Mouse (Mus musculus) myocyte (in vitro differentiated cells): Measurements from ENCODE around the gene Nmnat1. TPM values are rescaled to one million over a fixed set of nuclear protein-coding genes. Genes with fewer than 3 reads are reported as not detected.

Source experiments
- H3K27me3 ChIP-seq: one replicate; pipeline ENCODE4 v1.6.1; 2011; ENCODE audit not compliant: control insufficient read depth, insufficient read depth, insufficient read length
- H3K36me3 ChIP-seq: one replicate; pipeline ENCODE4 v1.6.1; 2011; ENCODE audit not compliant: control insufficient read depth, insufficient read depth
- H3K4me2 ChIP-seq: one replicate; pipeline ENCODE4 v1.6.1; 2011; ENCODE audit warnings: low read depth, control low read depth
- H3K4me3 ChIP-seq: one replicate; pipeline ENCODE4 v1.5.1; 2011; ENCODE audit warnings: mild to moderate bottlenecking, control low read depth, moderate library complexity
- H3K79me2 ChIP-seq: one replicate; pipeline ENCODE4 v1.6.1; 2011; ENCODE audit not compliant: control insufficient read depth, insufficient read depth
- H3ac ChIP-seq: one replicate; pipeline ENCODE4 v1.6.1; 2011; ENCODE audit not compliant: control insufficient read depth, insufficient read length
- CEBPB ChIP-seq: IDR thresholded peaks from 2 replicates; pipeline ENCODE4 v1.6.1; 2011; ENCODE audit warnings: mild to moderate bottlenecking, moderate library complexity; ENCODE audit not compliant: poor library complexity, insufficient read depth, severe bottlenecking
- E2F4 ChIP-seq: IDR thresholded peaks from one replicate; pipeline ENCODE4 v1.6.1; 2011; ENCODE audit warnings: mild to moderate bottlenecking, control low read depth, moderate library complexity; ENCODE audit not compliant: insufficient read depth
- MAX ChIP-seq: IDR thresholded peaks from one replicate; pipeline ENCODE4 v1.6.1; 2011; ENCODE audit warnings: low read depth, mild to moderate bottlenecking, control low read depth
- MYOD1 ChIP-seq, 3 experiments: IDR thresholded peaks; one replicate each; pipeline ENCODE4 v1.6.1; 2011; ENCODE audit warnings: control low read depth in 2 of 3, low read depth in 2 of 3, mild to moderate bottlenecking in 2 of 3, moderate library complexity in 1 of 3; ENCODE audit not compliant: insufficient read length in 2 of 3, control insufficient read depth in 1 of 3
- MYOG ChIP-seq, 3 experiments: IDR thresholded peaks; one replicate each; pipeline ENCODE4 v1.6.1; 2011; ENCODE audit warnings: control low read depth in 2 of 3, low read depth in 2 of 3, mild to moderate bottlenecking in 2 of 3; ENCODE audit not compliant: insufficient read length in 2 of 3, control insufficient read depth in 1 of 3, insufficient read depth in 1 of 3
- POLR2A ChIP-seq: IDR thresholded peaks from one replicate; pipeline ENCODE4 v1.6.1; 2011; ENCODE audit warnings: low read depth, mild to moderate bottlenecking, control low read depth, moderate library complexity; ENCODE audit not compliant: insufficient read length
- POLR2AphosphoS2 ChIP-seq: IDR thresholded peaks from one replicate; pipeline ENCODE4 v1.6.1; 2011; ENCODE audit warnings: low read depth, control low read depth; ENCODE audit not compliant: insufficient read length
- REST ChIP-seq: IDR thresholded peaks from one replicate; pipeline ENCODE4 v1.6.1; 2011; ENCODE audit warnings: mild to moderate bottlenecking, control low read depth, moderate library complexity; ENCODE audit not compliant: insufficient read depth, insufficient read length
- SRF ChIP-seq: IDR thresholded peaks from one replicate; pipeline ENCODE4 v1.6.1; 2011; ENCODE audit warnings: low read depth; ENCODE audit not compliant: control insufficient read depth, insufficient read length
- TCF12 ChIP-seq: IDR thresholded peaks from one replicate; pipeline ENCODE4 v1.6.1; 2011; ENCODE audit warnings: mild to moderate bottlenecking, control low read depth; ENCODE audit not compliant: poor library complexity, insufficient read depth, severe bottlenecking
- TCF3 ChIP-seq: IDR thresholded peaks from one replicate; pipeline ENCODE4 v1.6.1; 2011; ENCODE audit warnings: low read depth, control low read depth; ENCODE audit not compliant: insufficient read length
- USF1 ChIP-seq: IDR thresholded peaks from one replicate; pipeline ENCODE4 v1.6.1; 2011; ENCODE audit warnings: low read depth, mild to moderate bottlenecking, control low read depth, moderate library complexity
- polyA plus RNA-seq: library from polyadenylated mRNA; unstranded; fragments of >200 nt; fragmentation: generic; extraction: Trizol; gene quantifications from one replicate; pipeline ENCODE4 v1.2.1, GENCODE M21; 2012; ENCODE audit warnings: missing spikeins

The Nmnat1 gene
- polyA plus RNA-seq, 1 experiment = 9.3 TPM

DNA sequence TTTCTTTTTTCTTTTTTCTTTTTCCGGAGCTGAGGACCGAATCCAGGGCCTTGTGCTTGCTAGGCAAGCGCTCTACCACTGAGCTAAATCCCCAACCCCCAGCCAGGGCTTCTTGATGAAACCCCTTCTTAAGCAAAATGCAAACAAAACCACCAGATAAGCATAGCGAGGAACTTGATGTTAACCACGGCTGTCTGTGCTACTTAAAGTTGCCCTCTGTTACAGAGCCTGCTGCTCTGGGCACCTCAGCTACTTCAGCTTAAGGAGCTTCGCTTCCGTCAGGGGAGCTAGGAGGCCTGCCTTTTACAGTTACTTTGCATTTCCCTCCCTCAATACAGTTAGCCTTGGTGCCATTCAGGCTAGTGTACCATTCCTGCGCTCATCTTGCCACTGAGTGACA is 13.9 kb upstream of the Nmnat1 start:
- Histone ChIP-seq H3K36me3 (peaks cover 26% of the 10 kb centered on the region), H3ac (no peak overlapping the region), H3K4me3 (no peak overlapping the region), H3K4me2 (no peak overlapping the region), H3K79me2 (no peaks in the 10 kb centered on the region), H3K27me3 (no peaks in the 10 kb centered on the region)
- no peak for TF ChIP-seq TCF3

DNA sequence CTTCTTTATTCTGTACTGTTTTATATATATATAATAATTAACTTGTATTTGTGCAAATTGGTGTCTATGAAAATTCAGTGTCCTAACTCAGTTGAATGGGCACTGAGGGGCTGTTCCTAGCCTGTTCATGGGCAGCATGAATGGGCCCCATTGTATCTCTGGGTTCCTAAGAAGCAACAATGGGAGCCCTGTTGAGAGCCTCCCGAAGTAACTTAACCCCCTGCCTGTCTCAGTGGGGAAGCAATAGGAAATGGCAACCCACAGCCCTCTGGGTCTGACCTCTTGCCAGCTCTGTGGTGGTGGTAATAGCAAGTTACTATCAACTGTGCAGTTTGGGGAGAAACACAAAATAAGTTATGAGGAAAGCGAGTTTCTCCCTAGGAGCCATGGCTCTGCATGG is 11.6 kb upstream of the Nmnat1 start:
- no peak overlapping the region for H3K4me3 ChIP-seq
- no peaks in the 10 kb centered on the region for H3K27me3 ChIP-seq
- TF ChIP-seq USF1 (no peak), MAX (no peak), POLR2A (no peak), MYOD1 (IDR thresholded peaks at IDR 0.05; ENCODE audit: control insufficient read depth in 1 of 3, insufficient read length in 2 of 3, low read depth in 2 of 3) (no peak), REST (no peak), MYOG (IDR thresholded peaks at IDR 0.05; ENCODE audit: control insufficient read depth in 1 of 3, insufficient read depth in 1 of 3, insufficient read length in 2 of 3, low read depth in 2 of 3) (no peak), E2F4 (no peak), SRF (no peak), POLR2AphosphoS2 (no peak), CEBPB (no peak), TCF12 (no peak), TCF3 (no peak)
- H3K79me2 ChIP-seq = no peaks in the 10 kb centered on the region
- no peak overlapping the region for H3K4me2 ChIP-seq
- peaks cover 34% of the 10 kb centered on the region for H3K36me3 ChIP-seq
- no peak overlapping the region for H3ac ChIP-seq

DNA sequence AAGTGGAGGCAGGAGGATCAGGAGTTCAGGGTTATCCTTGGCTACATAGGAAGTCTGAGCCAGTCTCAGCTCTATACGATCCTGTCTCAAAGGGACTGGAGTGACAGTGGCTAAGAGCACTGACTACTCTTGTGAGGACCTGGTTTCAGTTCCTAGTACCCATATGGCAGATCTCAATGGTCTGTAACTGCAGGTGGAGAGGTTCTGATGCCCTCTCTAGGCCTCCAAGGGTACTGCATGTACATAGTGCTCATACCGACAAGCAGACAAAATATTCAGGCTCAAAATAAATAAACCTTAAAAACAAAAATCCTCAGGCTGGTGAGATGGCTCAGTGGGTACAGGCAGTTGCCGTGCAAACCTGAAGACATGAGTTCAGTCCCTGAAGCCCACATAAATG is 6.1 kb upstream of the Nmnat1 start:
- TF ChIP-seq TCF12 (no peak), E2F4 (no peak), SRF (no peak)
- H3K36me3 ChIP-seq = peaks cover 45% of the 10 kb centered on the region

DNA sequence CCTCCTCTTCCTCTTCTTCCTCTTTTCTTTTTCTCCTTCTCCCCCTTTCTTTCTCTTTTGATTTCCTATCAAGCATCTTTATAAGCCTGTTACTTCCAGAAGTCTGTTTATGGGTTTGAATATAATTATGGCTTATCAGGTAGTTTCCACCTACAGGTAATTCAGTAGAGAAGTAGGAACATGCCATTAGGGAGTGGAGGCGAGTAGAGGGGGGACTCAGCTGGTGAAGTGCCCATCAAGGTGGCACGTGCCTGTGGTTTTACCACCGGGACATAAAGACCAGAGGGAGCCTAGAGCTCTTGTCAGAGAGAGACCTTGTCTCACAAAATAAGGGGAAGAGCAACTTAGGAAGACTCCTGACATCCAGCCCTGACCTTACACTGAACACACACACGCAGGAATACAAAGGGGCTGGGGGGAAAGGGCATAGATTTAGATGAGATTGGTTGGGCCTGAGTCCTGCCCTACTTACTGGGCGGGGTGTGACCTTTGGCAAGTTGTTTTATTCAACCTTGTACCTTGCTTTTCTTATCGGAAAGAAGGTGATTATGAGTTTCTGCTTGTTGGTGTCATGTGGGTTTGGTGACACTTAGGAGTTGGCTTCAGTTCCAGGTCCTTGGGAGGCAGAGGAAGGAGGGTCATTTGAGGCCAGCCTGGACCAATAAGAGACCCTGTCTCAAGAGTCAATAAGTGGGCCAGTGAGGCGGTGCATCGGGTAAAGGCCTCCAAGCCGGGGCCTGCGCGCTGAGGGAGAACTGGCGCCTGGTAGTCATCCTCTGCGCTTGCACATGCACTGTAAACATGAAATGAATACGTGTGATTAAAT is 4.6 kb upstream of the Nmnat1 start:
- peaks cover 17% of the 10 kb centered on the region for H3K79me2 ChIP-seq
- no peak overlapping the region for H3ac ChIP-seq
- H3K27me3 ChIP-seq = no peaks in the 10 kb centered on the region
- no peak overlapping the region for H3K4me3 ChIP-seq
- TF ChIP-seq POLR2A = no peak
- TF ChIP-seq MAX = no peak
- H3K4me2 ChIP-seq = no peak overlapping the region
- H3K36me3 ChIP-seq = peaks cover 34% of the 10 kb centered on the region

More for the DNA sequence above, 6.1 kb upstream of the Nmnat1 start:
- Histone ChIP-seq H3K79me2 (peaks cover 7% of the 10 kb centered on the region), H3K4me2 (no peak overlapping the region), H3K27me3 (no peaks in the 10 kb centered on the region), H3ac (no peak overlapping the region), H3K4me3 (no peak overlapping the region)

DNA sequence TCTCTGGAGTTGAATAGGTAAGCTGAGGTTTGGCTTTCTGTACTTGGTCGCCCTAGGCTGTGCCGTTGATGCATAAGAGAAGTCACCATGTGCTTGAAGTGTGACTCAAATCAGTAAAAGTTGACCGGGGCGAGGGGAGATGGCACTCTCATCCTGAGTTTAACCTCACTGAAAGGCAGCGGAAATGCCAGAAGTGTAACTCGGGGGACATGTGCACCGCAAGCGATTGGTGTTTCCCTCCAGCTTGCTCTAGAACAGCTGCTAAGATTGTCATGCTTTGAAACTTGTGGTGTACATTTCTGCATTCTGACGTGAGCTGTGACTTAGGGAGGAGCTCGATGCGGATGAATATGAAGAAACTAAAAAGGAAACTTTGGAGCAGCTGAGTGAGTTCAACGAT is 2.7 kb upstream of the Nmnat1 start:
- peaks cover 21% of the 10 kb centered on the region for H3K36me3 ChIP-seq
- no peaks in the 10 kb centered on the region for H3K27me3 ChIP-seq

More for the DNA sequence above, 2.7 kb upstream of the Nmnat1 start:
- H3ac ChIP-seq = no peak overlapping the region
- H3K4me3 ChIP-seq = peak overlapping the region; percentile 91
- peaks cover 36% of the 10 kb centered on the region for H3K79me2 ChIP-seq
- peak; percentile 53 for TF ChIP-seq TCF3
- TF ChIP-seq MYOD1 (IDR thresholded peaks at IDR 0.05; ENCODE audit: control insufficient read depth in 1 of 3, insufficient read length in 2 of 3, low read depth in 2 of 3) = peak; percentile 65 to 90 (median 88)
- TF ChIP-seq MYOG (IDR thresholded peaks at IDR 0.05; ENCODE audit: control insufficient read depth in 1 of 3, insufficient read depth in 1 of 3, insufficient read length in 2 of 3, low read depth in 2 of 3) = peak; percentile 46 to 90 (median 85)
- TF ChIP-seq E2F4 = no peak
- no peak for TF ChIP-seq TCF12
- H3K4me2 ChIP-seq = peak overlapping the region; percentile 80
